Mouse (Mus musculus): ENCODE measurements at regions not wholly inside any gene's neighbourhood (a gene's known extent, or its start where the extent isn't known, plus 50 kb on each side); places are given as distances from the start of the nearest gene placed in this dataset.

DNA sequence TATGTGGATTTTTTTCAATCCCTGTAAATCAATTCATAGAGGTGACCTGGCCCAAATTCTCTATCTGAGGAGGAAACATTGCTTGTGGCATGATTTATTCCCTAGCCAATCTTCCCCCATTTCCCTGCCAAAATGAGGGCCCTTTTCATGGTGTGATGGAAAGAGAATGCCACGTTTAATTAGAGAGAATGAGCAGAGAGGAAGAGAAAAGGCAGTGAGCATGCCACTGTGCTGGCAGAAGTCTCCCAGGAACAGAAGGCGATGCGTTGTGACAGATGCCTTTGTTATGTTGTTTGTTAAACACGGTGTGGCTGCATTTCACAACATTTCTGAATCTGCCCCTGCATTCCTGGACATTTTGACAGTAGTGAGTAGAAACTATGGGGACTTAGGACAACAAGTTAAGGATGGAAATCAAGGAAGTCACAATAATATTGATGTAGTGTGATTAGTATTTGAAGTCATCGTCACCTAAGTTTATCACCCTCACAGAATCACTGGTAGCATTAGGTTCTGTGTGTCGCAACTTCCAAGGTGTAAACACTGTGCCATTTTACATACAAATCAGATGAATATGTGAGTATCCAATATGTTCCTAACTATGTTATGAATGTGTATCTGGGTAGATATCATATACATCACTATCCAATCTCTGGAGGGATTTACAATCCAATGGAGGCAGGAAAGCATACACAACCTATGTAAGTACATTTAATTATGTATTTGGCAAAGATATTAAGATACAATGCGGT, 762.8 kb downstream of the Tlr4 start:
- Histone ChIP-seq H3K9me3 (ENCODE audit: control insufficient read depth, low read length) (no peaks in the 10 kb centered on the region), H3K4me1 (replicated peaks; ENCODE audit: control insufficient read depth, insufficient read depth, low read length) (no peaks in the 10 kb centered on the region), H3K4me2 (ENCODE audit: low read depth, low read length) (no peak overlapping the region), H3K36me3 (ENCODE audit: control insufficient read depth, insufficient read depth, low read length) (no peaks in the 10 kb centered on the region), H3K4me3 (ENCODE audit: low read length) (no peak overlapping the region), H3K27ac (ENCODE audit: low read length) (no peak overlapping the region), H3K27me3 (ENCODE audit: control insufficient read depth, insufficient read depth, low read depth, low read length) (no peaks in the 10 kb centered on the region), H3K9ac (ENCODE audit: low read length) (no peak overlapping the region)
- WGBS, result 63% methylated on average over 7 of the region's 7 CpGs
- ATAC-seq (ENCODE audit: low read depth), result no peak

GRCm38 (mm10) chr4:67607166-67607565, 779.8 kb downstream of the Tlr4 start:
- ATAC-seq (ENCODE audit: low read depth), result no peak
- H3K9ac ChIP-seq (ENCODE audit: low read length), result no peak overlapping the region
- H3K27me3 ChIP-seq (ENCODE audit: control insufficient read depth, insufficient read depth, low read depth, low read length), result no peaks in the 10 kb centered on the region
- H3K27ac ChIP-seq (ENCODE audit: low read length), result no peak overlapping the region
- no peaks in the 10 kb centered on the region for H3K4me1 ChIP-seq (replicated peaks; ENCODE audit: control insufficient read depth, insufficient read depth, low read length)
- H3K9me3 ChIP-seq (ENCODE audit: control insufficient read depth, low read length), result no peaks in the 10 kb centered on the region
- no peak overlapping the region for H3K4me2 ChIP-seq (ENCODE audit: low read depth, low read length)
- H3K4me3 ChIP-seq (ENCODE audit: low read length), result no peak overlapping the region
- no peaks in the 10 kb centered on the region for H3K36me3 ChIP-seq (ENCODE audit: control insufficient read depth, insufficient read depth, low read length)

- no peaks in the 10 kb centered on the region for H3K4me1 ChIP-seq (replicated peaks; ENCODE audit: control insufficient read depth, insufficient read depth, low read length)
- no peaks in the 10 kb centered on the region for H3K36me3 ChIP-seq (ENCODE audit: control insufficient read depth, insufficient read depth, low read length)
- no peak overlapping the region for H3K9ac ChIP-seq (ENCODE audit: low read length)
- ATAC-seq (ENCODE audit: low read depth), result no peak
- no peak overlapping the region for H3K4me3 ChIP-seq (ENCODE audit: low read length)
- H3K27ac ChIP-seq (ENCODE audit: low read length), result no peak overlapping the region
- 69% methylated on average over 5 of the region's 5 CpGs for WGBS
- H3K9me3 ChIP-seq (ENCODE audit: control insufficient read depth, low read length), result no peaks in the 10 kb centered on the region
- H3K4me2 ChIP-seq (ENCODE audit: low read depth, low read length), result no peak overlapping the region
- no peaks in the 10 kb centered on the region for H3K27me3 ChIP-seq (ENCODE audit: control insufficient read depth, insufficient read depth, low read depth, low read length)
These were observed 787.2 kb downstream of the Tlr4 start for GRCm38 (mm10) chr4:67614486-67615067.

- no peak for ATAC-seq (ENCODE audit: low read depth)
These were observed 799.3 kb downstream of the Tlr4 start for GRCm38 (mm10) chr4:67626641-67627040.

DNA sequence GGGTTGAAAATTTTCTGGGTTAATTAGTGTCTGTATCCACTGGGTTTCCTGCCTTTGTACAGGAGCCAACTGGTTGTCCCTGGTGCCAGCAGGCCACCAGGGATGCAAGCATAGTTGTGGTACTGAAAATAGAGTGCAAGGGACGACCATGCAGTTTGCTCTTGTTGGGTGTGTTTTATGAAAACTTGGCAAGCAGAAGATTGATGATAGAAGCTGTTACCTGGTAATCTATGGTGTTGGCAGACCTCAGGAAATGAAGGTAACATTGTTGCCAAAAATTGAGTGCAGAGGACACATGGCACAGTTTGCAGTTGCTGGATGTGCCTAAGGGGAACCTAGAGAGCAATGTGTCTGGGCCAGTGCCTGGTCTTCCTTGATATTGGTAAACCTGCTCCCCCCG, 818.7 kb downstream of the Tlr4 start:
- ATAC-seq (ENCODE audit: low read depth), result no peak
- no peaks in the 10 kb centered on the region for H3K36me3 ChIP-seq (ENCODE audit: control insufficient read depth, insufficient read depth, low read length)
- no peaks in the 10 kb centered on the region for H3K27me3 ChIP-seq (ENCODE audit: control insufficient read depth, insufficient read depth, low read depth, low read length)
- no peaks in the 10 kb centered on the region for H3K4me1 ChIP-seq (replicated peaks; ENCODE audit: control insufficient read depth, insufficient read depth, low read length)
- WGBS, result 28% methylated on average over 2 of the region's 2 CpGs
- no peaks in the 10 kb centered on the region for H3K9me3 ChIP-seq (ENCODE audit: control insufficient read depth, low read length)
- H3K4me3 ChIP-seq (ENCODE audit: low read length), result no peak overlapping the region
- no peak overlapping the region for H3K9ac ChIP-seq (ENCODE audit: low read length)
- H3K27ac ChIP-seq (ENCODE audit: low read length), result no peak overlapping the region
- no peak overlapping the region for H3K4me2 ChIP-seq (ENCODE audit: low read depth, low read length)

More at GRCm38 (mm10) chr4:67626641-67627040, 799.3 kb downstream of the Tlr4 start:
- no peaks in the 10 kb centered on the region for H3K9me3 ChIP-seq (ENCODE audit: control insufficient read depth, low read length)
- no peaks in the 10 kb centered on the region for H3K27me3 ChIP-seq (ENCODE audit: control insufficient read depth, insufficient read depth, low read depth, low read length)
- no peak overlapping the region for H3K4me3 ChIP-seq (ENCODE audit: low read length)
- no peaks in the 10 kb centered on the region for H3K36me3 ChIP-seq (ENCODE audit: control insufficient read depth, insufficient read depth, low read length)
- no peak overlapping the region for H3K27ac ChIP-seq (ENCODE audit: low read length)
- no peaks in the 10 kb centered on the region for H3K4me1 ChIP-seq (replicated peaks; ENCODE audit: control insufficient read depth, insufficient read depth, low read length)
- H3K4me2 ChIP-seq (ENCODE audit: low read depth, low read length), result no peak overlapping the region
- H3K9ac ChIP-seq (ENCODE audit: low read length), result no peak overlapping the region

- no peaks in the 10 kb centered on the region for H3K36me3 ChIP-seq (ENCODE audit: control insufficient read depth, insufficient read depth, low read length)
- H3K27ac ChIP-seq (ENCODE audit: low read length), result no peak overlapping the region
- H3K27me3 ChIP-seq (ENCODE audit: control insufficient read depth, insufficient read depth, low read depth, low read length), result no peaks in the 10 kb centered on the region
- no peaks in the 10 kb centered on the region for H3K4me1 ChIP-seq (replicated peaks; ENCODE audit: control insufficient read depth, insufficient read depth, low read length)
- H3K4me2 ChIP-seq (ENCODE audit: low read depth, low read length), result no peak overlapping the region
- 73% methylated on average over 3 of the region's 3 CpGs for WGBS
- H3K9ac ChIP-seq (ENCODE audit: low read length), result no peak overlapping the region
- no peak for ATAC-seq (ENCODE audit: low read depth)
- H3K9me3 ChIP-seq (ENCODE audit: control insufficient read depth, low read length), result no peaks in the 10 kb centered on the region
- H3K4me3 ChIP-seq (ENCODE audit: low read length), result no peak overlapping the region
These were observed 834.7 kb downstream of the Tlr4 start for GRCm38 (mm10) chr4:67662122-67662521.

DNA sequence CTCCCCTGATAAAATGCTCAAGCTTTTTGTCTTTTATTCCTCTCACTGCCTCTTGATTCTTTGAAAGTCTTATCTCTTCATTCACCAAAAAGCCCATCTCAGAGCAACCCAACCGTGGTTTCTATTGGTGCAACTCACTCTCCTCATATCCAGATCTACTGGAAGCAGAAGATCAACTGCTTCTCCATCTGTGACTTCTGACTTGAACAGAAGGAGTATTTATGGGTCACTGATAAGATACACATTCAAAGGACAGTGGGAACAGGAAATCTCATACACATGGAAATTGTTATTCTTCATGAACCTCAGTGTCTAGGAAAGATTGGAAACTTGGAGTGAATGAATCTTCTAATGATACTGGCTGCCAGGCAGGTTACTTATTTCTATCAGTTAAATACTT, 846.6 kb downstream of the Tlr4 start:
- Histone ChIP-seq H3K36me3 (ENCODE audit: control insufficient read depth, insufficient read depth, low read length) (no peaks in the 10 kb centered on the region), H3K27me3 (ENCODE audit: control insufficient read depth, insufficient read depth, low read depth, low read length) (no peaks in the 10 kb centered on the region), H3K27ac (ENCODE audit: low read length) (no peak overlapping the region), H3K4me1 (replicated peaks; ENCODE audit: control insufficient read depth, insufficient read depth, low read length) (no peaks in the 10 kb centered on the region), H3K9me3 (ENCODE audit: control insufficient read depth, low read length) (no peaks in the 10 kb centered on the region), H3K4me2 (ENCODE audit: low read depth, low read length) (no peak overlapping the region), H3K9ac (ENCODE audit: low read length) (no peak overlapping the region), H3K4me3 (ENCODE audit: low read length) (no peak overlapping the region)
- 53% methylated on average over 1 of the region's 1 CpGs for WGBS
- no peak for ATAC-seq (ENCODE audit: low read depth)

DNA sequence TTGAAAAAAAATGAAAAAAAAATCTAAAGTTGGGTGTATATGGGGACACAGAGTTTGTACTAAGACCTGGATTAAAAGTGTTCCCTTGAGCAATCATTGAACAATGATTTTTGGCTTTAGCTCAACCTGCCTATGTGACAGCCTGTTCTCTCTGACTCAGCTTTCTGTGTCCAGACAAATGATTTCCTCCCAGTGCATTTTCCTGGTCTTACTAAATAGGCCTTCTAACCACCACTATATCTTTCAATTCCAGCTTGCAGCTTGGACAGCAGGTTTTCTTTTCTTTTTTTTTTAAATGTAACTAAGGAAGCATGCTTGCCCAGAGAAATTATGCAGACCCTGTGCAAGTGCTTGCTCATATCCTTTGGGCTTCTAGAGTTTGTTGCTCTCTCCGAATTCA, 850.2 kb downstream of the Tlr4 start:
- no peaks in the 10 kb centered on the region for H3K36me3 ChIP-seq (ENCODE audit: control insufficient read depth, insufficient read depth, low read length)
- no peaks in the 10 kb centered on the region for H3K9me3 ChIP-seq (ENCODE audit: control insufficient read depth, low read length)
- 83% methylated on average over 1 of the region's 1 CpGs for WGBS
- no peak overlapping the region for H3K9ac ChIP-seq (ENCODE audit: low read length)
- ATAC-seq (ENCODE audit: low read depth), result no peak
- H3K4me3 ChIP-seq (ENCODE audit: low read length), result no peak overlapping the region
- H3K4me1 ChIP-seq (replicated peaks; ENCODE audit: control insufficient read depth, insufficient read depth, low read length), result no peaks in the 10 kb centered on the region
- H3K27ac ChIP-seq (ENCODE audit: low read length), result no peak overlapping the region
- no peak overlapping the region for H3K4me2 ChIP-seq (ENCODE audit: low read depth, low read length)
- H3K27me3 ChIP-seq (ENCODE audit: control insufficient read depth, insufficient read depth, low read depth, low read length), result no peaks in the 10 kb centered on the region

GRCm38 (mm10) chr4:67698438-67698837, 871.1 kb downstream of the Tlr4 start:
- H3K9me3 ChIP-seq (ENCODE audit: control insufficient read depth, low read length), result no peaks in the 10 kb centered on the region
- no peak for ATAC-seq (ENCODE audit: low read depth)

More at GRCm38 (mm10) chr4:67698438-67698837, 871.1 kb downstream of the Tlr4 start:
- H3K27me3 ChIP-seq (ENCODE audit: control insufficient read depth, insufficient read depth, low read depth, low read length), result no peaks in the 10 kb centered on the region
- H3K27ac ChIP-seq (ENCODE audit: low read length), result no peak overlapping the region
- no peak overlapping the region for H3K4me3 ChIP-seq (ENCODE audit: low read length)
- no peak overlapping the region for H3K9ac ChIP-seq (ENCODE audit: low read length)
- H3K36me3 ChIP-seq (ENCODE audit: control insufficient read depth, insufficient read depth, low read length), result no peaks in the 10 kb centered on the region
- H3K4me1 ChIP-seq (replicated peaks; ENCODE audit: control insufficient read depth, insufficient read depth, low read length), result no peaks in the 10 kb centered on the region
- no peak overlapping the region for H3K4me2 ChIP-seq (ENCODE audit: low read depth, low read length)

Data from lung, embryonic 16.5 days (tissue).